Mouse (Mus musculus): Measurements from ENCODE around the gene Mdc1.
A peak's percentile ranks its signal among the peaks of the same experiment; 100 is the strongest.

The Mdc1 gene

GRCm38 (mm10) chr17:35850974-35851373 is 9.7 kb downstream of the Mdc1 start:
- DNase-seq (ENCODE audit: low spot score in 2 of 2): no peak

DNA sequence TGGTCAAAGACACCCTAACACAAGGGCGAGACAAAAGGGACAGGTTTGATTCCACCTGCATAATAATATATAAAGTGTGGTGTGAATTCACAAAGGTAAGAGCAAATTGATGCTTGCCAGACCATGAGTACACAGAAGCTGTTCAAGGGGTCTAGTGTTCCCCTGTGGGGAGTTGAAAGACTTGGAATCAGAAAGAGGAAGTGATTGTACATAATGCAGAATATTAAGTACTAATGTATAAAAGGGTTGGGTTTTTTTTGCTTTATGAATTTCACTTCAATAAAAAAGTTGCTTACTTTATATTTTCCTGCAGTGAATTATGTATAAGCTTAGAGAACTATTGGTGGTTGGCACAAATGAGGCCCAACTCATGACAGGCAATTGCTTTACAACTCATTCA is 18.1 kb downstream of the Mdc1 start:
- no peak for DNase-seq (ENCODE audit: low spot score in 2 of 2)

- DNase-seq (ENCODE audit: low spot score in 2 of 2): no peak
Measured at GRCm38 (mm10) chr17:35859835-35860234, 18.5 kb downstream of the Mdc1 start.

- no peak for DNase-seq (ENCODE audit: low spot score in 2 of 2)
Measured at GRCm38 (mm10) chr17:35860831-35861197, 19.5 kb downstream of the Mdc1 start.

GRCm38 (mm10) chr17:35861198-35861857 is 20.0 kb downstream of the Mdc1 start, which contains the start of gene Nrm:
Gene Nrm (plus strand): TSS chr17:35861318.
- peak; percentile 87 to 92 for DNase-seq (ENCODE audit: low spot score in 2 of 2)

DNA sequence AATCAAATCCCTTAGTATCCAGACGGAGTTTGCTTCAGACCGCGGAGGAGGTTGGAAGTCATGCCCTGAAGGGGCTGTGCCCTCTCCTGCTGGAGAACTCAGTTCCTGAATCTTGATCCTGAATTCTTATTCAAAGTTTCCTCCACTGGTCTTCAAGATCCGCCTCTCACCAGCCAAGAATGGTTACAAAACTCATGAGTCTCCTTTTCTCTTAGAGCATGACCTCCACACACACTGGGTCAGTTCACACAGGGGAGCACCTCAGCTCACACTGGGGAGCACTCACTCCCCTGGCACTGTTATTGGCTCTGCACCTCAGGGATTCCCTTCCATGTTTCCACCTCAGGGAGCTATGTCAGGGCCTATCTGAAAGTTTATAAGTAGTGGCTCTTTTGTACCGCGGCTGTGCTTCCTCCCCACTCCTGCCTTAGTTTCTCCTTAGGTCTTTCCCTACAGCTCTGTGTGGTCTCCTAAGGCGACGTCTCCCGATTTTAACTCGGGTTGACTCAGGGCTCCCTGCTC is 23.6 kb downstream of the Mdc1 start:
- no peak for DNase-seq (ENCODE audit: low spot score in 2 of 2)

- peak in 1 of 2 experiments; percentile 18 for DNase-seq (ENCODE audit: low spot score in 2 of 2)
Measured at GRCm38 (mm10) chr17:35865481-35866280, 24.4 kb downstream of the Mdc1 start, which contains the start of gene Ppp1r18. Gene Ppp1r18 (plus strand): TSS chr17:35865593.

GRCm38 (mm10) chr17:35866281-35866831 is 25.0 kb downstream of the Mdc1 start:
- DNase-seq (ENCODE audit: low spot score in 2 of 2): peak in 1 of 2 experiments; percentile 31

GRCm38 (mm10) chr17:35866911-35867890 is 25.9 kb downstream of the Mdc1 start:
- DNase-seq (ENCODE audit: low spot score in 2 of 2): no peak

DNA sequence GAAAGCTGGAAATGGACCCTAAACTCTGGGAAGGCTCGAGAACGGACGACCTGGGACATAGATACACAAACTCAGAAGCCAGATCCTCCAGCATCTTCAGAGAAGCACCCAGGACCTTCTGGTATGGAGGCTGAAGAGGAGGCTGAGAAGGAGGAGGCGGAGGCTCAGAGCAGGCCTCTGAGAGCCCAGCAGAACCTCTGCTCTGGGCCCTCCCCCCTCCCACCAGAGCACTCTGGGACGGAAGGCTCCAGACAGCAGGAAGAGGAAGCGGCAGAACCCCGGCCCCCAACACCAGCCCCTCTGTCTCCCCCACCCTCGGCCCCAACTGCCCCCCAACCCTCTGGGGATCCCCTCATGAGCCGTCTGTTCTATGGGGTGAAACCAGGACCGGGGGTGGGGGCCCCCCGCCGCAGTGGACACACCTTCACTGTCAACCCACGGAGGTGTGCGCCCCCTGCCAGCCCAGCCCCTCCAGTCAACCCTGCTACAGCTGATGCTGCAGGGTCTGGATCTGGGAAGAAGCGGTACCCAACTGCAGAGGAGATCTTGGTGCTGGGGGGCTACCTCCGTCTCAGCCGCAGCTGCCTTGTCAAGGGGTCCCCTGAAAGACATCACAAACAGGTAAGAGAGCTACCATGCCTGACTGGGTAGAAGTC is 27.0 kb downstream of the Mdc1 start:
- DNase-seq (ENCODE audit: low spot score in 2 of 2): no peak

DNA sequence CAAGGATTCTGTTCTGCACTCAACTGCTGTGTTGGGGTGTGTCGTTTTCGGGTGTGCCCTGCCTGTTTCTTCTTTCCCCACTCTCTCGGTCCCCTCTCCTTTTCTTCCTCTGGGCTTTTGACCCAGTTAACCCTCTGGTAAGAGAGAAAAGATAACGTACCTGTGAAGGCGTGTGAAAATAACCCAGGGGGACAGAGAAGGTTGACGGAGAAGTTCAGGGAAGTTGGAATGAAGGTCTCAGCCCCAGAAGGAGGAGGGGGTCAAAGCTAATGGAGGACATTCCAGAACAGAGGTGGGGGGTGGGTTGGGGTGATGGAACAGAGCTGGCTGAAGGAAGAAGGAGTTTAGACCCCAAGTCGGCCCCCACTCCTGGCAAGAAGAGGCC is 27.6 kb downstream of the Mdc1 start:
- DNase-seq (ENCODE audit: low spot score in 2 of 2): no peak

GRCm38 (mm10) chr17:35869346-35870067 is 28.2 kb downstream of the Mdc1 start:
- DNase-seq (ENCODE audit: low spot score in 2 of 2): no peak

DNA sequence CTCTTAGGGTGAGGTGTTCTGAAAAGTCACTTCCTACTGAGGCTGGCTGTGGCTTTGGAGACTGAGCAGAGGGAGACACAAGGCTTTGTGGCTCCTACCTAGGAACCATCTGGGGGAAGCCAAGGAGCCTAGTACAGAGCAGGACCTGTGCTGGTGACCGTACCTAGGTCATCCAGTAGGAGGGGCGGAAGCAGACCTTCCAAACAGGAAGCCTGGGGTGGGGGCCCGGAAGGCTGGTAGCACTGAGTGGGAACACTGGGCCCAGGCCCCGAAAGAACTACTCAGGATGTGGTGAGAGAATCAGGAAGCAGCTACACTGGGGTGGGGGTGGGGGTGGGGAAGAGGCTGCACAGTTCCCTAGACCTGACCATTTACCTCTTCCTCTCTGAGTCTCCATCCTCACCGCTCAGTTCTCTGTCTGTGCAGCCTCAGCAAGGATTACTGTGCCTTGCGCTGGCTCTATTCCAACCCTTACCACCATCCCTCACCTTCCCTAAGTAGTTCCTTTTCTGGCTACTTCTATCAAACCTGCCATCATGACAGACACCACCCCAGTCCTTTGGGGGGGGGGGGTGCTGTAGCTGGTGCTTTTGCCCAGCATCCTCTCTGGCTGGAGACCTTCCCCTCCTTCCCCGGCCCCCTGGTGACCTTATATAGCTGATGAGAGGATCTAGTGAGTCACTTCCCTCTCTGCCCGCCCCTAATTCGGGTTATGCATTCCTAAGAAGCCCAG is 29.0 kb downstream of the Mdc1 start:
- DNase-seq (ENCODE audit: low spot score in 2 of 2): no peak

GRCm38 (mm10) chr17:35870884-35871696 is 29.8 kb downstream of the Mdc1 start:
- no peak for DNase-seq (ENCODE audit: low spot score in 2 of 2)

DNA sequence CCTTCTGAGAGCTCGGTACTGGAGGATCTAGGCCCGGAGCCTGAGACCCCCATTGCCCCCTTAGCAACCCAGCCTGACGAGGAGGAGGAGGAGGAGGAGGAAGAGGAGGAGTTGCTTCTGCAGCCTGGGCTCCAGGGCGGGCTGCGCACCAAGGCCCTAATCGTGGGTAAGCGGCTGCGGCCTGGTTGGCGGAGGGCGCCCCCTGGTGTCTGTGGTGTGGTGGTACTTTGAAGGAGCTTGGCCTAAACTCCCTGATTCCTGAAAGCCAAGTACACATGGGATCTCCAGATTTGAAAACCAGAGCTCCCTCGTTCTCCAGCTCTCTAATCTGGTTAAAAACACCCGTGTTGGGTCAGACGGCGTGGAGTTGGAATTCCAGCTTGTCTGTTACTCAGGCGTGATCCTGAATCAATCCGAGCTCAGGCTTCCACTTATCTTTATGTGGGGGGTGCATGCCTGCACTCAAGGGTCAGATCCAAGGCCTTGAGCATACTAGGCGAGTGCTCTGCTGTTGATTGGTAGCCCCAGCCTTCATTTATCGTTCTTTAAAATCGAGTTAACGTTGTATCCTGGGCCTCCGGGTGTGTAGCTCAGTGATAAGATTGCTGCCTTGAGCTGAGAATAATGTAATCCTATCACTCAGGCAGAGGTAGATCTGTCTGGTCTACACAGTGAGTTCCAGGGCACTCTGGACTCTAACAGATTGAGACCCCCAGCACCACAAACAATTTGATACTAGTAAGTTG is 32.6 kb downstream of the Mdc1 start:
- peak; percentile 84 to 88 for DNase-seq (ENCODE audit: low spot score in 2 of 2)

DNA sequence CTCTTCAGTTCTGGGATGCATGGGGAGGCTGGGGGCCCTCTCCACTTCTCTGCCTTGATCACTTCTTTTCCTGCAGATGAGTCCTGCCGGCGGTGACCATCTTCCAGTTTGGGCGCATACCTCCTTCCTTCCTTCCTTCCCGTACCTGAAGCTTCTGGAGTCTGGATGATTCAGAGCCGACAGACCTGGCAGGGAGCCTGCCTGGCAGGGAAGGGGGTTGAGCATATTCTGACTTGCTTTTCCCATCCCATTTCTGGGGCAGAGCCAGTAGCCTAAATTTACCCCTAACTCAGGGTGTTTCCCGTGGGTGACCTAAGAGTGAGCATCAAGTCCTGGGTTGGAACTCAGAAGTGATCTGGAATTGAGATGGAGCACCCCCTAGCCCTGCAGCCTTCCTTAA is 33.4 kb downstream of the Mdc1 start:
- DNase-seq (ENCODE audit: low spot score in 2 of 2): peak; percentile 64 to 65

DNA sequence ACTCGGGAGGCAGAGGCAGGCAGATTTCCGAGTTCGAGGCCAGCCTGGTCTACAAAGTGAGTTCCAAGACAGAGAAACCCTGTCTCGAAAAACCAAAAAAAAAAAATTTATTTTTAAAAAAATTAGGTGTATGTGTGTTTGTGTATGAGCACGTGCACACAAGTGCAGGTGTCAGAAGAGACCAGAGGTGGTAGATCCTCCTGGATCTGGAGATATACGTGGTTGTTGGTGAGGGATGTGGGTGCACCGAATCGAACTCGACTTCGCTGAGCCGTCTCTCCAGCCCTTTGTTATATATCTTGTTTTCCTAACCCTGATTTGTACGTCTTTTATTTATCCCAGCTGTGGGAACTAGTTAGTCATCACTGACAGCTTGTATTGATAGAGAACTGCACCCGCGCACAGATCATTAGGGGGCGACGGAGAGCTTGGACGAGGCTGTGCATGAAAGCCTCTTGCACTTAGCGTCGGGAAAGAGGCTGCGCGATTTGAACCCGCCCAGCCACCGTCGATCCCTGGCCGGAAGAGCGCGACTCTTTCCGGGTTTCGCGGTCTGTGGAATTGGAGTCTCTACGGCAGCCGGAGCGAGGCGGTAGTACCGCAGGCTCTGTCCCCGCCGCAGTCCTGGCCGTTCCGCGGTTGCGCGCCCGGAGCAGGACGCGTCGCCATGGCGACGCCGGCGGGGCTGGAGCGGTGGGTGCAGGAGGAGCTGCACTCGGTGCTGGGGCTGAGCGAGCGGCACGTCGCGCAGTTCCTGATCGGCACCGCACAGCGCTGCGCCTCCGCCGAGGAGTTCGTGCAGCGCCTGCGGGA is 38.1 kb downstream of the Mdc1 start, which contains the start of gene Dhx16:
TSS of gene Dhx16 (plus strand) at position 575 of the 813 bp plus-strand sequence.
- DNase-seq (ENCODE audit: low spot score in 2 of 2): peak; percentile 96 to 98

All from right cerebral cortex, adult 2 months (tissue).